Mouse (Mus musculus) liver, embryonic 14.5 days (tissue): ENCODE results near the gene Olfr312.

Experiments
- CTCF ChIP-seq: IDR thresholded peaks from 2 replicates; pipeline ENCODE4 v1.5.1; 2016; ENCODE audit warnings: antibody characterized with exemption, low read depth, control low read depth
- EP300 ChIP-seq: IDR thresholded peaks from 2 replicates; pipeline ENCODE4 v1.6.1; 2016; ENCODE audit warnings: antibody characterized with exemption, low read depth

- TF ChIP-seq CTCF (no peak), EP300 (no peak)
These were observed 41.9 kb downstream of the Olfr312 start for GRCm38 (mm10) chr11:58870961-58871360.
